Mouse (Mus musculus): ENCODE data around the gene Gstm7.

DNA sequence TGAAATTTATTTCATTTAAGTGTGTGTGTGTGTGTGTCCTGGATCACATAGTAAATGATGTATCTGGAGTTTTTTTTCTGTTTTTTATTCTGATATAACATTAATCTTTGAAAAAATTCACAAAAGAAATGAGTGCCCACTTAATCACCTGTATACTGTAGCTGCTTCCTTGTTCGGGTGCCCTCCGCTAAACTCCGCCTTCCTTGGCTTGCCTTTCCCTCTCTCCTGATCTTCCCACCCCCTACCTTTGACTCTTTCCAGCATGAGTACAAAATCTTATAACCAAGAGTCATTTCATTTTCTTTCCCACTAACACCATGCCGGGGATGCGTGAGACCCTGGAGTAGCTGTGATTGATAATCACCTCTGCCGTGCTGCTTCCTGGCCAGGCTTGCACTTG is 511 bp upstream of the Gstm7 start:
- no peak for TF ChIP-seq FLI1 (IDR thresholded peaks at IDR 0.05; ENCODE audit: low read length)
- TF ChIP-seq GATA1 (IDR thresholded peaks at IDR 0.05; ENCODE audit: borderline replicate concordance, low read length), result no peak
